8 mouse cellular contexts compared by ENCODE assay signal in genomic region chr9:114912680-114913649, GRCm38 (mm10). TPM values are rescaled to one million over a fixed set of nuclear protein-coding genes. Genes with fewer than 3 reads are reported as not detected.
A peak's percentile ranks its signal among the peaks of the same experiment; 100 is the strongest.
DNase-seq lines count a peak whose midpoint lies in the region; ATAC-seq and TF ChIP-seq lines count a peak whose summit lies in the region.

No protein-coding gene starts in this region.

- H3K9ac ChIP-seq in liver, postnatal 0 days (replicated peaks), result no peak overlapping the region

- no peaks in the 10 kb centered on the region for H3K4me1 ChIP-seq in liver, postnatal 0 days (ENCODE audit: insufficient read depth)

- H3K4me2 ChIP-seq in liver, postnatal 0 days (ENCODE audit: low read depth, low read length), result no peak overlapping the region

- WGBS in liver, postnatal 0 days (ENCODE audit: insufficient replicate concordance), result 58% methylated on average over 18 of the region's 18 CpGs

- no peaks in the 10 kb centered on the region for H3K9me3 ChIP-seq in liver, postnatal 0 days (ENCODE audit: low read length)

- H3K27ac ChIP-seq in liver, postnatal 0 days (ENCODE audit: low read depth), result no peak overlapping the region

- H3K4me3 ChIP-seq in liver, postnatal 0 days (ENCODE audit: low read depth, low read length), result no peak overlapping the region

- TF ChIP-seq EP300 in liver, postnatal 0 days (IDR thresholded peaks at IDR 0.05; ENCODE audit: low read depth), result no peak

- peak; percentile 82 for TF ChIP-seq CTCF in liver, postnatal 0 days (IDR thresholded peaks at IDR 0.05; ENCODE audit: low read depth)

- ATAC-seq in common myeloid progenitor, adult 5-6 weeks (replicated peaks; ENCODE audit: low read depth, poor library complexity, severe bottlenecking), result peak; percentile 63; the same call in 1 of the 2 replicates
- no peak for ATAC-seq in liver, postnatal 0 days
- no peak for ATAC-seq in monocyte, adult 5-6 weeks (replicated peaks; ENCODE audit: insufficient number of reproducible peaks, low FRiP score, low TSS enrichment, poor library complexity, severe bottlenecking)

- H3K27me3 ChIP-seq in liver, postnatal 0 days (ENCODE audit: insufficient read depth, low read length), result no peaks in the 10 kb centered on the region

- intact Hi-C loops in gastrocnemius, postnatal 36 days (cut with DNase I), result loop anchor here (1.0 to 5.0 kb wide), 2 partner anchors 44 to 116 kb away; no protein-coding TSS in a partner anchor

- peaks cover 58% of the 10 kb centered on the region for H3K36me3 ChIP-seq in liver, postnatal 0 days (replicated peaks; ENCODE audit: insufficient read depth, low read length)

- DNase-seq in CD4-positive helper T cell, adult 2 months (ENCODE audit: low read depth, low spot score), result peak; percentile 33
- DNase-seq in ZHBTc4 (ENCODE audit: low read depth, low spot score), result peak; percentile 73
- DNase-seq in gastrocnemius, postnatal 36 days, result peak; percentile 37 to 76
- peak; percentile 82 to 93 for DNase-seq in kidney, postnatal 36 days
- peak; percentile 75 for DNase-seq in liver, postnatal 0 days
- peak; percentile 85 for DNase-seq in right cerebral cortex, adult 18-20 months

RNA-seq across cellular contexts. Expression of gene Gpd1l, which starts 20.8 kb away (rescaled TPM):
- total RNA-seq in common myeloid progenitor, adult 5-6 weeks (2017), result 19.0 and 27.6 TPM in 2 replicates
- 10 to 100 TPM; 16.5 to 18.5 TPM for total RNA-seq in gastrocnemius, postnatal 36 days (2021)
- polyA plus RNA-seq in liver, postnatal 0 days (2015; fragmentation: Nextera tagmentation; extraction: Ambion mirVana), result 6.8 and 7.0 TPM in 2 replicates
- 21.8 to 25.5 TPM (median 22.6 TPM) in 3 replicates for total RNA-seq in monocyte, adult 5-6 weeks (2017)

Comparison
In these comparisons a context has a peak if more than half of its experiments do, and no peak if none do; other contexts are left out.
1. DNase-seq: peak in every context shown above with its lines; median percentile 88 in kidney, postnatal 36 days; 85 in right cerebral cortex, adult 18-20 months; 75 in liver, postnatal 0 days; 73 in ZHBTc4; 56 in gastrocnemius, postnatal 36 days; 33 in CD4-positive helper T cell, adult 2 months.